Mouse (Mus musculus): ENCODE data around the gene Gatad2b. TPM values are rescaled to one million over a fixed set of nuclear protein-coding genes. Genes with fewer than 3 reads are reported as not detected.
"Not testable (repeated sequence)": the region's sequence is repeated elsewhere in the genome, so short reads cannot be mapped to it uniquely, and the experiment has no call there.

Gene Gatad2b
- polyA plus RNA-seq (2016; fragmentation: Nextera tagmentation; extraction: Ambion mirVana) = 14.2 and 17.1 TPM in 2 replicates

GRCm38 (mm10) chr3:90292345-90293275, at the start of gene Gatad2b:
Gatad2b (plus strand) TSS chr3:90293178.
- WGBS = 1% methylated on average over 45 of the region's 47 CpGs
- H3K27me3 ChIP-seq = no peaks in the 10 kb centered on the region

GRCm38 (mm10) chr3:90245406-90245805, 47.6 kb upstream of the Gatad2b start:
- Histone ChIP-seq H3K9me3 (replicated peaks) (no peaks in the 10 kb centered on the region), H3K4me2 (replicated peaks) (no peak overlapping the region), H3K36me3 (no peaks in the 10 kb centered on the region), H3K27me3 (no peaks in the 10 kb centered on the region), H3K4me3 (no peak overlapping the region), H3K27ac (no peak overlapping the region), H3K9ac (no peak overlapping the region), H3K4me1 (peaks cover 26% of the 10 kb centered on the region)
- no peak for ATAC-seq (ENCODE audit: low FRiP score)
- WGBS = 83% methylated on average over 2 of the region's 2 CpGs

More at GRCm38 (mm10) chr3:90292345-90293275, at the start of gene Gatad2b:
- Histone ChIP-seq H3K27ac (peak within 1 kb of the TSS; percentile 99), H3K4me1 (peaks cover 22% of the 10 kb centered on the region), H3K36me3 (no peaks in the 10 kb centered on the region), H3K9ac (peak within 1 kb of the TSS; percentile 96), H3K9me3 (replicated peaks) (no peaks in the 10 kb centered on the region), H3K4me3 (peak within 1 kb of the TSS; percentile 88), H3K4me2 (replicated peaks) (peak within 1 kb of the TSS; percentile 90)
- ATAC-seq (ENCODE audit: low FRiP score) = peak; percentile 99

- no peaks in the 10 kb centered on the region for H3K27me3 ChIP-seq
- H3K4me3 ChIP-seq = peak overlapping the region; percentile 74
- H3K9ac ChIP-seq = peak overlapping the region; percentile 84
- WGBS = 2% methylated on average over 3 of the region's 3 CpGs
- H3K9me3 ChIP-seq (replicated peaks) = no peaks in the 10 kb centered on the region
- H3K4me2 ChIP-seq (replicated peaks) = peak overlapping the region; percentile 68
- H3K4me1 ChIP-seq = peaks cover 25% of the 10 kb centered on the region
- peak overlapping the region; percentile 87 for H3K27ac ChIP-seq
- H3K36me3 ChIP-seq = peaks cover 12% of the 10 kb centered on the region
- no peak; the same call in 1 of the 2 replicates for ATAC-seq (ENCODE audit: low FRiP score)
Measured at GRCm38 (mm10) chr3:90247630-90247959, 45.4 kb upstream of the Gatad2b start.

- peaks cover 21% of the 10 kb centered on the region for H3K4me1 ChIP-seq
- WGBS = under 1% methylated on average over 44 of the region's 44 CpGs
Measured at GRCm38 (mm10) chr3:90247960-90248745, 44.8 kb upstream of the Gatad2b start, which contains the start of gene Slc39a1. Slc39a1 (plus strand) TSS chr3:90248172.

GRCm38 (mm10) chr3:90248746-90249100, 44.3 kb upstream of the Gatad2b start:
- Histone ChIP-seq H3K27ac (peak overlapping the region; percentile 87; the same call in 1 of the 2 replicates), H3K27me3 (no peaks in the 10 kb centered on the region), H3K4me3 (peak overlapping the region; percentile 74), H3K9me3 (replicated peaks) (no peaks in the 10 kb centered on the region), H3K4me1 (peaks cover 15% of the 10 kb centered on the region), H3K36me3 (peaks cover 12% of the 10 kb centered on the region), H3K4me2 (replicated peaks) (peak overlapping the region; percentile 68), H3K9ac (peak overlapping the region; percentile 84)
- ATAC-seq (ENCODE audit: low FRiP score) = no peak
- 7% methylated on average over 10 of the region's 10 CpGs for WGBS

More at GRCm38 (mm10) chr3:90247960-90248745, 44.8 kb upstream of the Gatad2b start, which contains the start of gene Slc39a1:
- no peaks in the 10 kb centered on the region for H3K27me3 ChIP-seq
- H3K9ac ChIP-seq = peak within 1 kb of the TSS; percentile 84
- peaks cover 12% of the 10 kb centered on the region for H3K36me3 ChIP-seq
- no peaks in the 10 kb centered on the region for H3K9me3 ChIP-seq (replicated peaks)
- peak within 1 kb of the TSS; percentile 74 for H3K4me3 ChIP-seq
- H3K27ac ChIP-seq = peak within 1 kb of the TSS; percentile 87
- peak; percentile 95 for ATAC-seq (ENCODE audit: low FRiP score)
- peak within 1 kb of the TSS; percentile 68 for H3K4me2 ChIP-seq (replicated peaks)

GRCm38 (mm10) chr3:90250791-90251190, 42.2 kb upstream of the Gatad2b start:
- Histone ChIP-seq H3K4me3 (no peak overlapping the region), H3K4me1 (peaks cover 23% of the 10 kb centered on the region), H3K9ac (no peak overlapping the region), H3K9me3 (replicated peaks) (no peaks in the 10 kb centered on the region), H3K36me3 (peaks cover 12% of the 10 kb centered on the region), H3K27ac (no peak overlapping the region), H3K27me3 (no peaks in the 10 kb centered on the region), H3K4me2 (replicated peaks) (no peak overlapping the region)
- ATAC-seq (ENCODE audit: low FRiP score) = no peak
- 82% methylated on average over 6 of the region's 6 CpGs for WGBS

- H3K27me3 ChIP-seq; H3K9ac ChIP-seq; H3K4me2 ChIP-seq (replicated peaks); ATAC-seq (ENCODE audit: low FRiP score); H3K9me3 ChIP-seq (replicated peaks); H3K27ac ChIP-seq; H3K4me3 ChIP-seq: not testable (repeated sequence)
- Histone ChIP-seq H3K36me3 (peaks cover 12% of the 10 kb centered on the region), H3K4me1 (peaks cover 27% of the 10 kb centered on the region)
- WGBS = 94% methylated on average over 8 of the region's 12 CpGs
Measured at GRCm38 (mm10) chr3:90251731-90252226, 41.2 kb upstream of the Gatad2b start.

- not testable (repeated sequence) for H3K4me3 ChIP-seq; H3K9ac ChIP-seq; H3K9me3 ChIP-seq (replicated peaks); ATAC-seq (ENCODE audit: low FRiP score); H3K4me2 ChIP-seq (replicated peaks); H3K27me3 ChIP-seq; H3K27ac ChIP-seq
- H3K4me1 ChIP-seq = peaks cover 25% of the 10 kb centered on the region
- H3K36me3 ChIP-seq = peaks cover 19% of the 10 kb centered on the region
- WGBS = 93% methylated on average over 2 of the region's 2 CpGs
Measured at GRCm38 (mm10) chr3:90252659-90253058, 40.3 kb upstream of the Gatad2b start.

GRCm38 (mm10) chr3:90253174-90253573, 39.8 kb upstream of the Gatad2b start:
- peak; percentile 1; the same call in 1 of the 2 replicates for ATAC-seq (ENCODE audit: low FRiP score)
- H3K4me2 ChIP-seq (replicated peaks) = peak overlapping the region; percentile 80
- H3K36me3 ChIP-seq = peaks cover 25% of the 10 kb centered on the region
- peak overlapping the region; percentile 51; the same call in 1 of the 2 replicates for H3K9ac ChIP-seq
- not testable (repeated sequence) for H3K27ac ChIP-seq; H3K9me3 ChIP-seq (replicated peaks); H3K27me3 ChIP-seq
- 0 out of 2 replicates have a peak overlapping the region, but pooled peaks have one; percentile 84 for H3K4me3 ChIP-seq
- peaks cover 25% of the 10 kb centered on the region for H3K4me1 ChIP-seq
- WGBS = 83% methylated on average over 1 of the region's 1 CpGs

- peak; percentile 97 for ATAC-seq (ENCODE audit: low FRiP score)
Measured at GRCm38 (mm10) chr3:90253653-90254418, 39.1 kb upstream of the Gatad2b start, which contains the start of gene Crtc2. Crtc2 (plus strand) TSS chr3:90254163.

GRCm38 (mm10) chr3:90254419-90255193, 38.4 kb upstream of the Gatad2b start:
- Histone ChIP-seq H3K36me3 (peaks cover 38% of the 10 kb centered on the region), H3K9me3 (replicated peaks) (no peaks in the 10 kb centered on the region), H3K27me3 (no peaks in the 10 kb centered on the region), H3K4me1 (peaks cover 15% of the 10 kb centered on the region), H3K27ac (peak overlapping the region; percentile 90), H3K4me2 (replicated peaks) (peak overlapping the region; percentile 80), H3K9ac (peak overlapping the region; percentile 90), H3K4me3 (peak overlapping the region; percentile 84)
- ATAC-seq (ENCODE audit: low FRiP score) = peak; percentile 70
- under 1% methylated on average over 41 of the region's 41 CpGs for WGBS

More at GRCm38 (mm10) chr3:90253653-90254418, 39.1 kb upstream of the Gatad2b start, which contains the start of gene Crtc2:
- 1% methylated on average over 40 of the region's 40 CpGs for WGBS
- H3K9me3 ChIP-seq (replicated peaks) = no peaks in the 10 kb centered on the region
- H3K27me3 ChIP-seq = no peaks in the 10 kb centered on the region
- H3K4me2 ChIP-seq (replicated peaks) = peak within 1 kb of the TSS; percentile 80
- H3K36me3 ChIP-seq = peaks cover 30% of the 10 kb centered on the region
- H3K9ac ChIP-seq = peak within 1 kb of the TSS; percentile 90
- peak within 1 kb of the TSS; percentile 84 for H3K4me3 ChIP-seq
- H3K4me1 ChIP-seq = peaks cover 20% of the 10 kb centered on the region
- peak within 1 kb of the TSS; percentile 90 for H3K27ac ChIP-seq

Data from hindbrain, embryonic 12.5 days (tissue).